Mouse (Mus musculus) small intestine, adult 2 months (tissue): ENCODE results near the gene Tbl2.

Experiments
- CTCF ChIP-seq: fragments of 200-500 bp; IDR thresholded peaks from 2 replicates; pipeline ENCODE4 v1.5.1; 2012; ENCODE audit warnings: low read depth, mild to moderate bottlenecking, control low read depth, inconsistent platforms, low read length, moderate library complexity, mixed read lengths; ENCODE audit not compliant: insufficient replicate concordance, insufficient read length; ENCODE audit errors: extremely low read depth
- POLR2A ChIP-seq: fragments of 200-500 bp; IDR thresholded peaks from 2 replicates; pipeline ENCODE4 v1.6.1; 2012; ENCODE audit warnings: low read depth, mild to moderate bottlenecking, control low read depth, inconsistent platforms, low read length, moderate library complexity

DNA sequence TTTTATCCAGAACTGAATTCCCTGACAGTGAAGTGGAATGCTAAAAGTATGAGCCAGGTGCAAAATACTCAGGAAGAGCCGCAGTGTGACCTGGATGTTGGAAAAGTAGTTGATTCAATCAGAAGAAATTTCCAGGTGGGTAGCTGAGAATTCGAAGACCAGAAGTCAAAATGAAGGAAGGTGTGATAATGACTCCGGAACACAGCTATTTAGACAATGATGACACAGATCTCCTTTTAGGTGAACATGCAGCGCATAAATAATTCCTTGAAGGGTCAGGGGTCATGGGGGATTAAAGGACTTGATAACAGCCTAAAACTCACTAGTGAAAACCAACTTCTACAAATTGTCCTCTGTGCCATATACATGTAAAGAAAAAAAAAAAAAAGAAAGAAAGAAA lies 18.0 kb downstream of the Tbl2 start:
- TF ChIP-seq CTCF (no peak), POLR2A (no peak)
